12 mouse cellular contexts compared by ENCODE assay signal in the genomic region with DNA sequence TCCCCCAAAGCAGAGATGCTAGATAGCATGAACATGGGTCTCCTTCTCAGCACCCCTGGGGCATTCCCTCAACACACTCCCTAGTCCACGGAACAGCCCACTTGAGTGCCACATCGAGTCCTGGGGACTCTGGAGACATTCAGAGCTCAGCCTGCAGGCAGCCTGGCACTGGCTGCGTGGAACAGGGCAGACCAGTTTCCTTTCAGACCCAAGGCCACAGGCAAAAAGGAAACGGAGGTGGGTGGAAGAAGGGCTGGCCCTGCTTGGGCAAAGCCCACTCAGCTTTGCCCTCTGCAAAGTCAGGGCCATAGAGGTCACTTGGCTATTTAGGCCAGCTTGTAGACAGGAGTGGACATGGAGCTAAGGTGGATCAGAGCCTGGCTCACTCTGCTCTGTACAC. TPM values are rescaled to one million over a fixed set of nuclear protein-coding genes. Genes with fewer than 3 reads are reported as not detected.
DNase-seq lines count a peak whose midpoint lies in the region; ATAC-seq and TF ChIP-seq lines count a peak whose summit lies in the region.
"Had no signal": no experiment of that assay in that cellular context is flagged by ENCODE, and none has a peak within 500 bp of the region (broad histone marks: within the 10 kb centered on the region; RNA-seq: fewer than 3 reads in every experiment).

No protein-coding gene starts in this region.

- 76% methylated on average over 4 of the region's 4 CpGs for WGBS in liver, adult 2 months
- WGBS in liver, embryonic 11.5 days = 69% methylated on average over 4 of the region's 4 CpGs
- WGBS in embryonic facial prominence, embryonic 10.5 days = 75% methylated on average over 4 of the region's 4 CpGs
- WGBS in liver, embryonic 15.5 days (ENCODE audit: insufficient replicate concordance) = 59% methylated on average over 4 of the region's 4 CpGs

- H3K27me3 ChIP-seq in liver, adult 2 months (ENCODE audit: control insufficient read depth, insufficient read depth, low read length) = no peaks in the 10 kb centered on the region
- no peaks in the 10 kb centered on the region for H3K27me3 ChIP-seq in liver, embryonic 11.5 days (replicated peaks; ENCODE audit: control insufficient read depth, insufficient read depth, low read length)
- H3K27me3 ChIP-seq in embryonic facial prominence, embryonic 10.5 days (replicated peaks; ENCODE audit: low read depth, poor library complexity, severe bottlenecking) = no peaks in the 10 kb centered on the region
- H3K27me3 ChIP-seq in liver, embryonic 15.5 days = no peaks in the 10 kb centered on the region

- DNase-seq in adrenal gland, postnatal 10 days = peak; percentile 50
- no peak for DNase-seq in adrenal gland, postnatal 4 days (ENCODE audit: low spot score in 2 of 2)
- DNase-seq in liver, adult 2 months (ENCODE audit: extremely low read depth, low read depth, low spot score) = no peak
- no peak for DNase-seq in liver, embryonic 11.5 days (ENCODE audit: low spot score)
- no peak for DNase-seq in embryonic facial prominence, embryonic 10.5 days (ENCODE audit: low spot score)
- DNase-seq in urinary bladder, postnatal 14 days (ENCODE audit: low spot score) = no peak
- DNase-seq: cerebellum, postnatal 36 days; lung, embryonic 14.5 days had no signal

- no peak overlapping the region for H3K4me3 ChIP-seq in liver, adult 2 months (ENCODE audit: insufficient read depth, low read depth, low read length)
- H3K4me3 ChIP-seq in liver, embryonic 11.5 days (ENCODE audit: low read depth, low read length) = no peak overlapping the region
- no peak overlapping the region for H3K4me3 ChIP-seq in embryonic facial prominence, embryonic 10.5 days
- H3K4me3 ChIP-seq in liver, embryonic 15.5 days (replicated peaks) = no peak overlapping the region

- TF ChIP-seq POLR2A in liver, adult 2 months (IDR thresholded peaks at IDR 0.05; ENCODE audit: extremely low read depth, insufficient read depth, low read length) = no peak

- no peaks in the 10 kb centered on the region for H3K36me3 ChIP-seq in liver, adult 2 months (ENCODE audit: control insufficient read depth, insufficient read depth, low read length)
- H3K36me3 ChIP-seq in liver, embryonic 11.5 days (ENCODE audit: control insufficient read depth, insufficient read depth, low read length) = no peaks in the 10 kb centered on the region
- H3K36me3 ChIP-seq in embryonic facial prominence, embryonic 10.5 days (replicated peaks) = 0 out of 2 replicates have a peak, but pooled peaks cover 1% of the 10 kb centered on the region
- H3K36me3 ChIP-seq in liver, embryonic 15.5 days (replicated peaks) = peaks cover 14% of the 10 kb centered on the region

- no peak for TF ChIP-seq CTCF in liver, adult 2 months (IDR thresholded peaks at IDR 0.05; ENCODE audit: low read depth, low read length)

- peaks cover 2% of the 10 kb centered on the region; the same call in 1 of the 2 replicates for H3K4me1 ChIP-seq in liver, adult 2 months (ENCODE audit: control insufficient read depth, insufficient read depth, low read length)
- peaks cover 45% of the 10 kb centered on the region for H3K4me1 ChIP-seq in liver, embryonic 11.5 days (replicated peaks; ENCODE audit: control insufficient read depth, insufficient read depth, low read length)
- peaks cover 40% of the 10 kb centered on the region for H3K4me1 ChIP-seq in embryonic facial prominence, embryonic 10.5 days
- peaks cover 80% of the 10 kb centered on the region for H3K4me1 ChIP-seq in liver, embryonic 15.5 days (replicated peaks)

- no peaks in the 10 kb centered on the region for H3K79me2 ChIP-seq in liver, adult 2 months (ENCODE audit: control insufficient read depth, insufficient read depth, low read length)

- H3K9ac ChIP-seq in liver, adult 2 months (ENCODE audit: low read depth, low read length) = no peak overlapping the region
- no peak overlapping the region for H3K9ac ChIP-seq in liver, embryonic 11.5 days (ENCODE audit: low read depth, low read length)
- no peak overlapping the region for H3K9ac ChIP-seq in liver, embryonic 15.5 days
- H3K9ac ChIP-seq: lung, embryonic 14.5 days had no signal

- peak overlapping the region; percentile 2; the same call in 1 of the 2 replicates for H3K27ac ChIP-seq in liver, adult 2 months (replicated peaks; ENCODE audit: insufficient read depth, low read depth, low read length)
- no peak overlapping the region for H3K27ac ChIP-seq in liver, embryonic 11.5 days (ENCODE audit: low read depth, low read length)
- peak overlapping the region; percentile 31 for H3K27ac ChIP-seq in embryonic facial prominence, embryonic 10.5 days (replicated peaks)
- H3K27ac ChIP-seq in liver, embryonic 15.5 days (replicated peaks) = 0 out of 2 replicates have a peak overlapping the region, but pooled peaks have one; percentile 48

- H3K9me3 ChIP-seq in liver, embryonic 11.5 days (ENCODE audit: control insufficient read depth, low read length) = no peaks in the 10 kb centered on the region
- H3K9me3 ChIP-seq in embryonic facial prominence, embryonic 10.5 days = no peaks in the 10 kb centered on the region
- no peaks in the 10 kb centered on the region for H3K9me3 ChIP-seq in liver, embryonic 15.5 days (replicated peaks)

- H3K4me2 ChIP-seq in liver, embryonic 11.5 days = no peak overlapping the region
- no peak overlapping the region for H3K4me2 ChIP-seq in liver, embryonic 15.5 days
- H3K4me2 ChIP-seq: lung, embryonic 14.5 days; midbrain, embryonic 11.5 days had no signal

- no peak for ATAC-seq in liver, embryonic 11.5 days (replicated peaks; ENCODE audit: low FRiP score)
- ATAC-seq in liver, embryonic 15.5 days (ENCODE audit: insufficient read depth) = no peak
- ATAC-seq in inflammation-experienced regulatory T-cells, adult 6 months = no peak

RNA-seq across cellular contexts. Expression of a gene that starts 27.9 kb away (rescaled TPM):
- under 1 TPM in 1 of 2 experiments, not detected in 1; 0.45 TPM for total RNA-seq in adrenal gland, postnatal 10 days (2021)
- 1 to 10 TPM; 1.1 to 1.3 TPM for total RNA-seq in adrenal gland, postnatal 4 days (2021)
- total RNA-seq in liver, adult 2 months (2014; rRNA removed) = not detected in 2 replicates
- polyA plus RNA-seq in liver, adult 2 months (2012; rRNA removed) = not detected in 2 replicates
- not detected in 2 replicates for polyA plus RNA-seq in liver, embryonic 11.5 days (2014; fragmentation: Nextera tagmentation; extraction: Ambion mirVana)
- not detected in 2 replicates for polyA plus RNA-seq in embryonic facial prominence, embryonic 10.5 days (2016; fragmentation: Nextera tagmentation; extraction: Ambion mirVana)
- 0.09 TPM in 1 of 2 replicates, not detected in the other for polyA plus RNA-seq in liver, embryonic 15.5 days (2015; fragmentation: Nextera tagmentation; extraction: Ambion mirVana)
- not detected for polyA plus RNA-seq in inflammation-experienced regulatory T-cells, adult 6 months (2017; shearing (Covaris generic))
- polyA plus RNA-seq: intestine, embryonic 14.5 days; midbrain, embryonic 11.5 days had no signal

RNA-seq across cellular contexts. Expression of a gene that starts 32.0 kb away (rescaled TPM):
- 10 to 100 TPM; 32.5 to 37.8 TPM for total RNA-seq in adrenal gland, postnatal 10 days (2021)
- total RNA-seq in adrenal gland, postnatal 4 days (2021) = 10 to 100 TPM; 44.7 to 45.4 TPM
- total RNA-seq in liver, adult 2 months (2014; rRNA removed) = 1.4 and 2.2 TPM in 2 replicates
- 2.9 and 5.4 TPM in 2 replicates for polyA plus RNA-seq in liver, adult 2 months (2012; rRNA removed)
- polyA plus RNA-seq in liver, embryonic 11.5 days (2014; fragmentation: Nextera tagmentation; extraction: Ambion mirVana) = 29.5 and 30.3 TPM in 2 replicates
- 14.3 and 15.2 TPM in 2 replicates for polyA plus RNA-seq in embryonic facial prominence, embryonic 10.5 days (2016; fragmentation: Nextera tagmentation; extraction: Ambion mirVana)
- polyA plus RNA-seq in liver, embryonic 15.5 days (2015; fragmentation: Nextera tagmentation; extraction: Ambion mirVana) = 27.0 and 27.3 TPM in 2 replicates
- polyA plus RNA-seq in inflammation-experienced regulatory T-cells, adult 6 months (2017; shearing (Covaris generic)) = 10 to 100 TPM; 44.8 to 84.9 (median 55.9) TPM

RNA-seq across cellular contexts. Expression of a gene that starts 39.1 kb away (rescaled TPM):
- total RNA-seq in adrenal gland, postnatal 10 days (2021) = 1 to 10 TPM; 2.0 to 3.3 TPM
- total RNA-seq in adrenal gland, postnatal 4 days (2021) = 1 to 10 TPM; 4.8 to 4.9 TPM
- 0.20 TPM in 1 of 2 replicates, not detected in the other for total RNA-seq in liver, adult 2 months (2014; rRNA removed)
- 0.04 TPM in 1 of 2 replicates, not detected in the other for polyA plus RNA-seq in liver, adult 2 months (2012; rRNA removed)
- polyA plus RNA-seq in liver, embryonic 11.5 days (2014; fragmentation: Nextera tagmentation; extraction: Ambion mirVana) = 16.4 and 18.0 TPM in 2 replicates
- polyA plus RNA-seq in embryonic facial prominence, embryonic 10.5 days (2016; fragmentation: Nextera tagmentation; extraction: Ambion mirVana) = 27.7 and 28.0 TPM in 2 replicates
- 10.0 and 13.2 TPM in 2 replicates for polyA plus RNA-seq in liver, embryonic 15.5 days (2015; fragmentation: Nextera tagmentation; extraction: Ambion mirVana)
- polyA plus RNA-seq in inflammation-experienced regulatory T-cells, adult 6 months (2017; shearing (Covaris generic)) = 1 to 10 TPM in 2 of 3 experiments, under 1 TPM in 1; 0.32 to 7.4 (median 1.1) TPM
